Mouse (Mus musculus) layer of hippocampus, postnatal 14 days (tissue): ENCODE measurements around the gene Ano10. TPM values are rescaled to one million over a fixed set of nuclear protein-coding genes. Genes with fewer than 3 reads are reported as not detected.
A peak's percentile ranks its signal among the peaks of the same experiment; 100 is the strongest.

Experiments used
- DNase-seq, 2 experiments: peaks; one replicate each; pipeline ENCODE4 v3.0.0; 2021 to 2022; ENCODE audit warnings: low spot score in 2 of 2, mixed read lengths in 1 of 2
- total RNA-seq, 2 experiments: library from RNA; stranded (reverse); gene quantifications; 2 replicates each; pipeline ENCODE4 v1.2.3; 2021

The Ano10 gene
- total RNA-seq, 2 experiments from 2014 or later: 23.8 to 28.5 TPM

DNA sequence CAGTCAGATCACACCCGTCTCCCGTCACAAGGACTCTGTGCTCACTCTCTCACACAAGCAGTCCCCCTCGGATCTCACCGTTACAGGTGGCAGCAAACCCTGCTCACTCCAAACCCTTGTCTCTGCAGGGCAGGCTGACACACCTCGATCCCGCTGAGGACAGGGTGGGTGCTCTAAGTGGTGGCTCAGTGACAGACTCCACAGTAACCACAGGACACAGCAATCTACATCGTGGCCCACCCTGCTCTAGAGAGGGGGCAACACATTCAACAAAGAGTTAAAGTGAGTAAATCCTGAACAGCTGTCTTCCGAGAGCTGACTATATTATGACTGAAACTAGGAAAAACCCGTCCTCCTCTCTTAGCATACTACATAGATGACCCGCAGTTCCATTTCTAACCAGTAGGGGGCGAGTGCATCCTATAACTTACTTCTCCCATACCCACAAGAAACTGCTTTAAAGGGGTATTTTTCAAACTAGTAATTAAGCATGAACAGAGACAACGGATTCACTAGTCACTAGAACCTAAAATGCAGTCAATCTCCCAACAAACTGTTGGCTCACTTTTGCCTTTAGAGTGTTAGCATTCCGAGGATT, 46.7 kb downstream of the Ano10 start:
- DNase-seq: peak; percentile 62 to 85

DNA sequence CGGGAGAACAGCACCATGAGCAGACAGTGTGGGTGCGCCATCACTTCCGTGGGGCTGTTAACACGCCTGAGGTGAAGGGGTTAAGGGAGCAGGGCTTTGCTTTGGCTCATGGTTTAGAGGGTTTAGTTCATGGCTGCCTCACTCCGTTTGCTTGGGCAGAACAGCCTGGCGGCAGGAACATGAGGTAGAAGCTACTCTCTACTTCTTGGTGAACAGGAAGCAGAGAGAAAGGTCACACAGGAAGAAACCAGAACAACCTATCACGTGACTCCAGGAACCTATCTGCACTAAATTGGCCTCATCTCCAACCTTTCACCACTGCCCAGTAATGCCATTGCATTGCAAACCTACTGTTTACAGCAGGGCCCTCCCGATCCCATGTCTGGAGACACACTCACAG, 48.3 kb downstream of the Ano10 start:
- no peak for DNase-seq

DNA sequence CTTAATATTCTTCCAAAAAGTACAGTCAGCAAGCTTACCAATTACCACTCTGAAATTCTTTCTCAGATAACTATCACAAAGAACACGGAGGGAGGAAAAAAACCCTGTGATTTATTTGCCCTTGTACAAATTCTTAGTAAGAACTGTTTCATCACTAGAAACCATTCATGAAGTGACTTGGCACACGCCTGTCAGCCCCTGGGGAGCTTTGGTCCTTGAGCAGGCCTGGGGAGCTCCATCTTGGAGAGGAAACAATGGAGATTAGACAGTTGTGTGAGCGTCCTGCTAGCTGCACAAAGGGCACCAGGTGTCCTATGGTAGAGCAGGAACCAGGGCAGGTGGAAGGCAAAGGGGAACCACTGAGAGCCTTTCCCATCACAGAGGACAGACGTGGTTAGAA, 48.8 kb downstream of the Ano10 start:
- no peak for DNase-seq

DNA sequence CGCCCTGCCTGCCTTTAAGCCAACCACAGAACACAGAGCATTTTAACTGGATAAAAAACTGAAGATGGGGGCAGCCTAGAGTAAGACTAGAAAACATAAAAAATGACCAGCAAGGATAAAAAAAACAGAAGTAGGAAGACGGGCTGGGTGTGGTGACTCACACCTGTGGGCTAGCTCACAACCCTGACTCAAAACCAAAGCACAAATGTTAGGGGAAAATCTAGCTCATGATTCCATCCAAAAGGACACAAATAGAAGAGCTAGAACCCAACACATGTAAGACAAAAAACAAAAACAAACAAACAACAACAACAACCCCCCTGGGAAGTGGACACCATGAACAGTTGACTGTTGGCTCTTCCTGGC, 49.4 kb downstream of the Ano10 start:
- DNase-seq: no peak

DNA sequence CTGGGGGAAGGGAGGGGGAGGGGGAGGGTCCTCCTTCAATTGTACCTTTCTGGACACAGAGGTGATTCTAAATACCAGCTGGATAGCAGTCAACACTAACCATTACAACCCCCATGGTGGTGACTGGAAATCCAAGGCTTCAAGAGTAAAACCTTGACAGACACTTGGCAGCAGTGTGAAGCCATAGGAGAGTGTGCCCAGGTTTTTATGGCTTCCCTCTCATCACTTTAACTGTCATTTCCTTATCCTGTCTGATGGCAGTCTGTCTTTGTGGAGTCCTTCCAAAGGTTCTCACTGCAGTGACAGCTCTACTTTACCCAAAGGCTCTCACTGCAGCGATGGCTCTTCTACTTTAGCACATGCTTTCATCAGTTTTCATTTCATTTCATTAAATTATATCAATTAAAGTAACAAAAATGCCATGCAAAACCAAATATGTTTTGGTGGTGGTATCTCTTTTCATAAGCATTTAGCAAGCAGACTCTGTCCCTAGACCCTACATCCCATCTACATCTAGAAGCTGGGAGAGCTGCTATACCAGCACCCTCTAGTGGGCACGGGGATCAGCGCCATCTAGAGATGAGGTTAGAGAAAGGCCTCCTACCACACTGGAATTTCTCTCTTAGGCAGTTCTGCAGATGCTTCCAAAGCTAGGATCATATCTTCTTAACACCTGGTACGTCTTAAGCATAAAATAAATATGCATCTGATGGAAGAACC, 50.0 kb downstream of the Ano10 start:
- peak; percentile 51 to 74 for DNase-seq

DNA sequence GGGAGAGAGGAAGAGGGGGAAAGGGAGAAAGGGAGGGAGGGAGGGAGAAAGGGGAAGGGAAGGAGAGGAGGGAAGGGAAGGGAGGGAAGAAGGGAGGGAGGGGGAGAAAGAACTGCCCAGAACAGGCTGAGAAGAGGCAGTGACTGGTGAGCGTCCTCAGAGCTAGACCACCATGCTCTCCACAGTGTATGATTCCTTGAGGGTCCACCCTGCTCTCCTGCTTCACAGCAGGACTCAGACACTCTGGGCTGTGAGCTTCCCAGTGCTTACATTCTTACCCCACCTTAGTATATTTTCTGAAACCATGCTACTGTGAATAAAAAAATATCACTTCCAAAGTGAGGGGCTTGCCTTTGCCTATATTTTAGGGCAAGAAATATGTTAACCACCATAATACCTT, 50.9 kb downstream of the Ano10 start:
- DNase-seq: no peak

DNA sequence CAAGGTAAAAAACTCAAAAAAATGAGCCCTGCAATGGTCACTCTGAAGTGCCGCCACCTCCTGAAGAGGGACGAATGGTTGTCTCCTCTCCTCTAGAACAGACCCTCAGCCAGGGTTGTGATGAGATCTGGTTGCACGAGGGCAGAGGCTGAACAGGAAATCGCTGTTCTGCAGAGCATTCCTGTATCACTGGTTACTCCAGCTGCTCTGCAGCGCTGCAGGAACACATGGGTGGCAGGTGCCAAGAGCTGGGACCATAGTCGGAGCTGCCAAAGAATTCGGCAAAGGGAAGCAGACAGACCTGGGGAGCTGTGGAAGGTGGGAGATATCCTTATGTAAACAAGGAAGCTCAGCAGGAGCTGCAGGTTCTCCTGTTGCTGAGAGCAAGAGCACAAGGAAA, 51.4 kb downstream of the Ano10 start:
- no peak for DNase-seq

DNA sequence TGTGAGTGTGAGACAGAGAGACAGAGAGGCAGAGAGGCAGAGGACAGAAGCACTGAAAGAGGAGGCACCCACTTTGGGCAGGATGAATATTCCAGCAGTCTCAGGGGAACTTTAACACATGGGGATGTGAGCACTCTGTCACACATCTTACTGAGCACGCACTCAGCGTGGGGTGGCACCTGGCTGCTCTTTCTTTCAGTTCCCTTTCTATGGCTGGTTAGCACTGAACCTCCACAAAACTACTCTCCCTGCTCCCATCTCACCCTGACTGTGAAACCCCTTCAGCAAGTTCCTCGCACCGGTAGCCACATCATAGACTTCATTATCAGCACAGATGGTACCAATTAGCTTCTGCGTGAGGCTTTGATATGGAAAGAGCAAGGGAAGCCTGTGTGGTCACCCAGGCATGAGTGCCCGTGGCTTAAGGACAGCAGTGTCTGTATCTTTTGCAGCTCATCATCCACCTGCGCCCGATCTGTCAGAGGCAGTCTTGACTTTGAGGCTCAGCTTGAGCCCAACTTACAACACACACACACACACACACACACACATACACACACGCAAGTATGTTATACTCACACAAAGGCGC, 52.3 kb downstream of the Ano10 start:
- no peak for DNase-seq

DNA sequence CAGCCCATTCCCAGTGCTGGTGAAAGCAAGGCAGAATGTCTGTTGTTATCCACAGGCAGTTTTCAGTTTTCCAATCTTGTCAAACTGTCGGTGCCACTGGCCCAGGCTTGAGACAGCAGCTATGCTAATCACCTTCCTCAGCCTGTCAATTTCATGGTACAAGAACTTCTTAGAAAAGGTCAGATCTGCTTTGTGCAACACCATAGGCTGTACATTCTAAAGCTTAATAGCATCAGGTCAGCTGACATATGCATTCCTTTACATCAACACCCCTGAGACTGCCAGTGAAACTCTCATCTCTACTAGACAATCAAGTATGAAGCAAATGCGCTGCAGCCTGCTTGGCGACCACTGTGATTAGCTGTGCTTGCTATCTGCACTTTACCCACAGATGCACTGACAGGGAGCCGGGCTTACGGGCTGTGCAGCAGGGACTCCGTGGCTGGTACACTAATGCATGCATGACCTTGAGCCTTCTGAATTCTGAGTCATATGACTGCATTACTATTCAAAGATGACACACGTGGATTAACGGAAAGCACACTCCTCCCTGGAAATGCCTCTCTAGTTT, 53.5 kb downstream of the Ano10 start:
- DNase-seq: no peak

DNA sequence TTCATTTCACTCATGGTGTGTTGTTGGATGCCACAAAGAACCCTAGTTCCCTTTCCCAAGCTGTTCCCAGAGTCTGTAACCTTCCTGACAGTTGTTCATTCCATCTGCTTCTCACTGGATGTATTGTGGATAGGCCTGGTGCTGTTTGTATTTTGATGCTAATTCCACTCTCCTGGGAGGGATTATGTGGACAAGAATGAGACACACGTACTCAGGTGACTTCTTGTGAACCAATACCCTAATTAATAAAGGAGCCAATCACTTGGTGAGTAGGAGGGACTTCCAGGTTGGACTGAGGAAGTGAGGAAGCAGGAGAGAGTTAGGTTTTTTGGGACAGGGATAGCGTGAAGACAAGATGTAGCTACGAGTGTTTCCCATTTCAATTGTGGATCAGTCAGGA, 59.5 kb downstream of the Ano10 start:
- no peak for DNase-seq

DNA sequence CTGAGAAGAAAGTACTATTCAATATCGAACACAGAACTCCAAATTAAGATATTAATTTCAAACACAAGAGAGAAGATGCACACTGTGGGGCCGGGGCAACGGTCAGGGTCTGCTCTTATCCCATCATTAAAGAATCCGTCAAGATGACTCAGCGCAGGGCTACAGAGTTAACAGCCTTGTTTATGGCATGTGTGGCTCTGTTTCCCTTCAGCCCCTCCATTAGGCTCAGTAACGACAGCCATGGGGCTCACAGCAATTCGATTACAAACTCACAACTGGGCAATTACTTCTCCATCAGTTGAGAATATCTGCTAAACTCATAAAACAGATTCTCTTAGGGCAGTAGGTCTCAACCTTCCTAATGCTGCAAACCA, 60.3 kb downstream of the Ano10 start:
- DNase-seq: no peak

DNA sequence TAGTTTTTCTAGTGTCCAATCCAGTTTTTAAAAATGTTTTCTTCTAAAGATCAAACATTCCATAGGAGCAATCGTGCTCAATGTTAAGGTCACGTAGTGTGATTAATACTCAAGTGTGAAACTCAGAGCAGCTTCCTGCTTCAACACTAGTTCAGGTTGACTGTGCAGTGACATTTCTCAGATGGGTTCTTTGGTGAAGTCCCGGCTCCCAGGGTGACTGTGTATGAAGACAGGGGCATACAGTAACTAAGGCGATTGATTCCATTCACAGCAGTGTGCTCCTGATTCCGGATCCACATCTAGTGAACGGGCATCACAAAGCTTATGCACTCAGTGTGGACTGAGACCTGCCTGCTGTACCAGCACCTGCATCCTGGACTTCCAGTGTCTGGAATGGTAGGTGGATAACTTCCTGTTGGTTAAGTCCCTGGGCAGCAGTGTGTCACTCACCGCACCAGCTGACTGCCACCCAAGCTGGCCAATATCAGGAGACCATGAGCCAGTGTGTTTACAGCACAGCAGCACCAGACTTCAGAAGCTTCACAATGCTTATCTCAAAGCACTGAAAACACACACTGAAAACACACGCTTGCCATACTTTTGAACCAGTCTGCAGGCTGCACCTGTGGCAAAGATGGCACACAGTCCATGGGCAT, 60.8 kb downstream of the Ano10 start:
- DNase-seq: no peak

DNA sequence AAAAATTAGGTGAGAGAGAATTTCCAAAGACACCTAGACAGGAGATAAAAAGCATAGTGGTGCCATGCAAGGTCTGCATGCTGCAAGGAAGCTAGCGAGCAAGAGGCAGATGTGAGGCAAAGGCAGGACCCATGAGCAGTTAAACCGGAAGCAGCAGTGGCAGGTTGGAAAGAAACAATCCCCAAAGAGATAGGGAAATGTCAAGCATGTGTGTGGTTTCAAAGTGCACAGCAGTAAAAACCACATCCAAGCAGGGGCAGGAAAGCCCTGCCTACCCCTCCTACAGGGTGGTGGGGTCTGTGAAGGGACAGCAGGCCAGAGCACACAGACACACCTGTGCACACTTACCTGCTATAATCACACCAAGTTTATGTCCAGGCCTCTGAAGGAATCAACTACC, 61.3 kb downstream of the Ano10 start:
- no peak for DNase-seq

DNA sequence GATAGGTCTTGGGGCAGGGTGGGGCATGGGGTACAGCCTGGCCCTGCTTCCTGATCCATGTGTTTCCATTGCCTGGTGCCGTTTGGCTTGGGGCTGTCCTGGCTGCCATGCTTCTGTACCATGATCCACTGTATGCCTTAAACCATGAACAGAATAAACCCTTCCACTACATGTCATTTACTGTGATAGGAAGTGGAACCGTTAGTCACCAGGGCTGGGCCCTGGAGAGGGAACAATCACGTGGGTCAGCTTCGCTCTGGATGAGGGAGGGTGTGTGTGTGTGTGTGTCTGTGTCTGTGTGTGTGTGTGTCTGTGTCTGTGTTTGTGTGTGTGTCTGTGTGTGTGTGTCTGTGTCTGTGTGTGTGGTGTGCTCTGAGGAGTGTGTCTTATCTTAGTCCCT, 63.5 kb downstream of the Ano10 start:
- DNase-seq: no peak

DNA sequence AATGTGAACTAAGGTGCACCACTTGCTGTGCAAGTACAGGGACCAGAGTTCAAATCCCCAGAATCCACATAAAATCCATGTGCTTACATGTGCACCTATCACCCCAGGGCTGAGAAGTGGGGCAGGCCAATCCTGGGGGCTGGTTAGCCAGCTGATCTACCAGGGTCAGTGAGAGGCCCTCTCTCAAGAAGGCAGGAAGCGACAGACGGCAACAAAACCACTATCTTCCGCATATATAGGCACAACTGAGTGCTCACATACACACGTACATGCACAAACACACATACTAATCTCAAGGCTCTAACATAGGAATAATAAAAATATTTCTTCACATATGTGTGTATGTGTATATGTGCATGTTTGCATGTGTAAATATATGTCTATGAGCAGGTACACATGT, 67.8 kb downstream of the Ano10 start:
- DNase-seq: no peak

DNA sequence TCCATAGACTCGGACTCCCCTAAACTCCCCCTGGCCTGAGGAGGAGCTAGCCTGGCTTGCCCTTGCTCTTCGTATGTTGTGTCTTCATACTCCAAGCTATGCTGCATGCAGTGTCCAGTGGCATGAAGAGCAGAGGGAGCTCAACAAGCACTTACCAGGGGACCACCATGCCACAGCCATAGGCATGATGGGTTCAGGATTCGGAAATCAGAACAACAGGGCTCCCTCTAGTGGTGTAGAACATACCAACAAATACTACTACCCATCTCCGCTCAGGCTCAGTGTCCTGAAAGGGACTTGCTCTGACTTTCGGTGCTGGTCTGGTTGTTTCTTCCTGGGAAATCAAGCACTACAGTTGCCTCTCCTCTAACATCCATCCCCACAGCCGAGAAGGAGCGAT, 68.9 kb downstream of the Ano10 start:
- peak in 1 of 2 experiments; percentile 58 for DNase-seq

DNA sequence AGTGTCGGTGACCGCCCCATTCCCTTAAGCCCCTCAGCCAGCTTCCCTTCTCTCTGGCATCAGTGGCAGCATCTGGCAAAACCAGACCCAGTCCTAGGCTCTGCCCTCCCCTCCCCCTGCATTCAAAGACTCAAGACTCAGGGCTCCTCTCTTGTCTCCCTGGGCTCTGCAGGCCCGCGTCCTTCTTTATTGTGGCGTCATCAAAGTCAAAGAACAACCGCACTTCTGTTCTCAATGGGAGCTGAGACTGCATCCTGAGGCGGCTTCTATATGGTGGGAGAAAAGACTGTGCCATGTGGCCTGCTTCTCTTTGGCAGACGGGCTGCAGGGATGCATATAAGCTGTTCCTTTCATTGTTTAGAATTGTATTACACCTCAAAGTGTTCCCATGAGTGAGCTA, 71.2 kb downstream of the Ano10 start:
- no peak for DNase-seq

DNA sequence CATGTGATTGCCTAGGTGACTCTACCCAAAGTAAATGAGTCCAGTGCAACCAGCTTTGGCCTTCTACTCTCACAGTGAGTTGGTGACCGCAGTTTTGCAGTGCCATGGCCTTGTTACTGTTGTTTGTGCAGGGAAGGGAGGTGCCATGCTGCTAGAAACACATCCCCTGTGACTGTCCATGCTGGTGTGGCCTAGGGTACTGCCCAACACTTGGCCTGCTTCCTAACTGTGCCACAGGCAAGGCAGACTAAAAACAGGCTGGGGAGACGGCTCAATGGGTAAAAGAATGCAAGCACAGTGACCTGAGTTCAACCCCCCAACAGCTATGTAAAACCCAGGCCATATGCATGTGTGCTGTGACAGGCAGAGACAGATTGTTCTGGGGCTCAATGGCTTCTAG, 74.3 kb downstream of the Ano10 start:
- DNase-seq: no peak

DNA sequence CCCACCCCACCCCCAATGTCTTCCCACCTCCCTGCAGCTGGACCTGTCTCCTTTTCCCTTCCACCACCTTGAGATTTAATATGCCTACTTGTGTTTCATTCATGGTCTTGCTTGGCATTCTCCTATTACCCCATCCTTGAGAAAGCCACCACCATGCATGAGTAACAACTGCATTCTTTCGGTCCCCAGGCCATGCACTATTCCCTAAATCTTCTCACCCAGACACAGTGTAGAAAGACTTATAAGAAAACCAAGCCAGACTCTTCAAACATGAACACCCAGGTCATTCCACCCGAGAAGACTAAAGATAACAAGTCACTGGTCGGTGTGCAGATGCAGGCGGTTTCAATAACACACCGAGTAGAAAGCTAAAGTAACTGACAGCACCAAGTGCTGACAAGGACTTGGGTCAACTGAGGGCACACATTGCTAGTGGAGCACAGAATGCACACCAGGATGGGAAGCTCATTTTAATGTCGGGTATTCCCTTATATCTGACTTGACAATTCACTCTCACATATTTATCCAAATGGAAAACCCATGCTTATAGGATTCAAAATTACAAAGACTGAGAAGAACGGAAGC, 77.2 kb downstream of the Ano10 start:
- no peak for DNase-seq

DNA sequence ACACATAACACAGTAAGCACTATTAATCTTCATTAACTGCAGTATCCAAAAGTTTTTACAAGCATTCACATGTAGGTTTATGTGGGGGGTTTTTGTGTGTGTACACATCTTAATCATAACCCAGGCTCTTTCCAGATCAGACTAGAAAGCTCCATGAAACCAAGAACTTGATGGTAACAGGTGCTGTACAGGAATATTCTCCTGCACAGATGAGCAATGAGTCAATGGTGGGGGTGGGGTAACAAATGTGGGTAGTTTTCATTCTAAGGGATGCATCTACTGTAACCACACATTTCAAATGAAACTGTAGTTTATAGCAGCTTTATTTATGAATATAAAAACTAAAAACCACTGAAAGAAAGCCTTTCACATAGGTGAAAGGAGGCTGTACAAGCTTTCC, 79.1 kb downstream of the Ano10 start:
- DNase-seq: no peak

DNA sequence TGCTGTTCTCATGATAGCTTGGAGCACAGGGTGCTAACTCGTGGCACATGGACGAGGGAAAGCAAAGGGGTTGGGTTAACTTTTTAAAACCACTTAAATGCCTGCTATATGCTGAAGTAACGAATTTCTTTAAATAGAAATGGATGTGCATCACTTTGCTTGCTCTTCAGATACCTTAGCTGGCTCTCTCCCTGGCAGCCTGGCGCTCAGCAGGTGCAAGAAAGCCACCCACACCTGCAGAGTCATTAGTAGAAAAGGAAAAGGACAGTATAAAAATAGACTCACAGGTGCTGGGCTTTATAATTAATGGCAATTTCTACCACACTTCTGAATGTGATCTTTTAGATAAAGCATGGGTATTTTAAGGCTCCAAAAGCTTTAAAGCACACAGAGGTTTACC, 85.9 kb downstream of the Ano10 start:
- DNase-seq: no peak
